Mouse (Mus musculus) thymus, adult 2 months (tissue): Measurements from ENCODE around the gene Slc10a6. TPM values are rescaled to one million over a fixed set of nuclear protein-coding genes. Genes with fewer than 3 reads are reported as not detected.

Source experiments
- DNase-seq: peaks from one replicate; pipeline ENCODE4 v3.0.0; 2021
- H3K27ac ChIP-seq: fragments of 200-500 bp; 2 replicates; pipeline ENCODE4 v1.5.1; 2012; ENCODE audit warnings: low read length, control low read depth; ENCODE audit not compliant: control insufficient read depth, insufficient read depth
- H3K27me3 ChIP-seq: fragments of 200-500 bp; 2 replicates; pipeline ENCODE4 v1.6.1; 2012; ENCODE audit warnings: mild to moderate bottlenecking, low read length, moderate library complexity, mixed read lengths; ENCODE audit not compliant: control insufficient read depth, insufficient read depth
- H3K36me3 ChIP-seq: fragments of 200-500 bp; 2 replicates; pipeline ENCODE4 v1.6.1; 2012; ENCODE audit warnings: mild to moderate bottlenecking, low read length, moderate library complexity; ENCODE audit not compliant: control insufficient read depth, insufficient read depth
- H3K4me1 ChIP-seq: fragments of 200-500 bp; replicated peaks from 2 replicates; pipeline ENCODE4 v1.6.1; 2012; ENCODE audit warnings: low read length; ENCODE audit not compliant: control insufficient read depth, insufficient read depth
- H3K4me3 ChIP-seq: fragments of 200-500 bp; 2 replicates; pipeline ENCODE4 v1.5.1; 2012; ENCODE audit warnings: mild to moderate bottlenecking, low read length, control low read depth, moderate library complexity; ENCODE audit not compliant: control insufficient read depth, insufficient read depth
- CTCF ChIP-seq: fragments of 200-500 bp; IDR thresholded peaks from 2 replicates; pipeline ENCODE4 v1.5.1; 2012; ENCODE audit warnings: mild to moderate bottlenecking, control low read depth, low read length, moderate library complexity, borderline replicate concordance; ENCODE audit not compliant: control insufficient read depth, poor library complexity, insufficient read depth; ENCODE audit errors: extremely low read depth
- POLR2A ChIP-seq: fragments of 200-500 bp; IDR thresholded peaks from 2 replicates; pipeline ENCODE4 v1.6.1; 2012; ENCODE audit warnings: mild to moderate bottlenecking, low read length, control low read depth, moderate library complexity; ENCODE audit not compliant: control insufficient read depth, poor library complexity, insufficient read depth; ENCODE audit errors: extremely low read depth
- WGBS: fragments of 180-500 bp; shearing (Covaris S2); methylation state at CpG from one replicate; pipeline ENCODE4 v1.1.7; 2018; 5-methylcytosine and 5-hydroxymethylcytosine counted together
- polyA plus RNA-seq: library from polyadenylated mRNA; depleted of rRNA; stranded (reverse); fragments of >200 nt; gene quantifications from 2 replicates; pipeline ENCODE4 v1.2.3, GENCODE M21; 2012; rRNA removed

The Slc10a6 gene
- polyA plus RNA-seq, 1 experiment, result 1.6 TPM

DNA sequence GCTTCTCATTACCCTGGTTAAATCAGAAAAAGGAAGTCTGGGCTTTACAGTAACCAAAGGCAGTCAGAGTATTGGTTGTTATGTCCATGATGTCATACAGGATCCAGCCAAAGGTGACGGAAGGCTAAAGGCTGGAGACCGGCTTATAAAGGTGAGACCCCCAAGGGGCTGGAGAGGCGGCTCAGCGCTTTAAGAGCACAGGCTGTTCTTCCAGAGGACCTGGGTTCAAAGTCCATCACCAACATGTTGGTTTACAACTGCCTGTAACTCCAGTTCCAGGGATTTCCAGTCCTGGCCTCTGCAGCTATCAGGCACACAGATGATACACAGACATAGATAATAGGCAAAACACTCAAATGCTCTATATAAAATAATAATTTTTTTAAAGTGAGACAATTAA, 61.2 kb downstream of the Slc10a6 start:
- Histone ChIP-seq H3K4me1 (no peaks in the 10 kb centered on the region), H3K27ac (no peak overlapping the region), H3K27me3 (no peaks in the 10 kb centered on the region), H3K4me3 (no peak overlapping the region), H3K36me3 (no peaks in the 10 kb centered on the region)
- DNase-seq, result no peak
- TF ChIP-seq POLR2A (no peak), CTCF (no peak)
- 90% methylated on average over 4 of the region's 4 CpGs for WGBS

DNA sequence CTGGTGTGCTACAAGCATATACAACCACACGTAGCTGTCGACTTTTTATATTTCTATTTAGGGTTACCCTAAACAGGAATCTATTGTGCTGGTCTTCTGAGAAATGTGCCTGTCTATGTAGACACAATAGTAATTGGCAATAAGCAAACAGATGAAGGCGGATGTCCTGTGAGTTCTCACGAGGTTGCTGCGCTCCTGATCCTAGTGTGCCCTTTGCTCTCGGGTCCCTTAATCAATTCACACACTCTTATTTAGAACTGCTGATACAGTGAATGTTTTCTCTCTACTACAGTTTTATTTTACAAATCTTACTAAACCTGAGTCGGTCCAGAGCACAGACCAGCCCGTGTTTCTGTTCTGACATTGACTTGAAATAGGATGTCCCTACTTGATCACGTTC, 68.7 kb downstream of the Slc10a6 start:
- TF ChIP-seq CTCF (no peak), POLR2A (no peak)
- no peak for DNase-seq
- Histone ChIP-seq H3K4me3 (no peak overlapping the region), H3K36me3 (no peaks in the 10 kb centered on the region), H3K4me1 (no peaks in the 10 kb centered on the region), H3K27ac (no peak overlapping the region), H3K27me3 (no peaks in the 10 kb centered on the region)
- 83% methylated on average over 9 of the region's 9 CpGs for WGBS

Other genes with a start within 250 kb of the Slc10a6 start
- gene Ptpn13, start 204.2 kb downstream of the Slc10a6 start, polyA plus RNA-seq, result 6.4 and 7.6 TPM in 2 replicates
- 0.15 TPM in 1 of 2 replicates, not detected in the other for gene 1700016H13Rik, start 26.6 kb upstream of the Slc10a6 start, polyA plus RNA-seq
- gene Aff1, start 63.0 kb upstream of the Slc10a6 start, polyA plus RNA-seq, result 49.1 and 51.7 TPM in 2 replicates